Mouse (Mus musculus) intestine, postnatal 0 days (tissue): ENCODE data around the gene Naga. TPM values are rescaled to one million over a fixed set of nuclear protein-coding genes. Genes with fewer than 3 reads are reported as not detected.

Experiments used
- ATAC-seq: fragments of 200-750 bp; cut with Nextera tagmentation; 2 replicates; pipeline ENCODE4 v1.8.0; 2017; ENCODE audit warnings: mild to moderate bottlenecking, moderate TSS enrichment, moderate library complexity
- H3K27ac ChIP-seq: fragments of 300-500 bp; sonication (generic); 2 replicates; pipeline ENCODE4 v1.5.1; 2014; ENCODE audit warnings: mild to moderate bottlenecking, low read depth, low read length, moderate library complexity
- H3K27me3 ChIP-seq: fragments of 300-500 bp; sonication (generic); replicated peaks from 2 replicates; pipeline ENCODE4 v1.6.1; 2014; ENCODE audit warnings: low read length, mixed read lengths; ENCODE audit not compliant: control insufficient read depth, insufficient read depth
- H3K36me3 ChIP-seq: fragments of 300-500 bp; sonication (generic); 2 replicates; pipeline ENCODE4 v1.6.1; 2014; ENCODE audit warnings: mild to moderate bottlenecking, moderate library complexity; ENCODE audit not compliant: control insufficient read depth, insufficient read depth
- H3K4me1 ChIP-seq: fragments of 300-500 bp; sonication (generic); replicated peaks from 2 replicates; pipeline ENCODE4 v1.6.1; 2014; ENCODE audit warnings: antibody characterized with exemption, low read length, mixed read lengths; ENCODE audit not compliant: control insufficient read depth, insufficient read depth
- H3K4me2 ChIP-seq: fragments of 300-500 bp; sonication (generic); replicated peaks from 2 replicates; pipeline ENCODE4 v1.6.1; 2014; ENCODE audit warnings: low read depth, mild to moderate bottlenecking, moderate library complexity
- H3K4me3 ChIP-seq: fragments of 300-500 bp; sonication (generic); 2 replicates; pipeline ENCODE4 v1.5.1; 2014; ENCODE audit warnings: low read depth, low read length
- H3K9ac ChIP-seq: fragments of 300-500 bp; sonication (generic); 2 replicates; pipeline ENCODE4 v1.6.1; 2014; ENCODE audit warnings: mild to moderate bottlenecking, low read depth, low read length
- H3K9me3 ChIP-seq: fragments of 300-500 bp; sonication (generic); 2 replicates; pipeline ENCODE4 v1.6.1; 2016; ENCODE audit warnings: mixed run types; ENCODE audit not compliant: control insufficient read depth
- CTCF ChIP-seq: sonication (generic); IDR thresholded peaks from 2 replicates; pipeline ENCODE4 v1.5.1; 2016; ENCODE audit warnings: low read depth, mild to moderate bottlenecking, control low read depth, antibody characterized with exemption, moderate library complexity
- WGBS: fragments of 180-500 bp; shearing (Covaris S2); extraction: QIAGEN DNeasy Blood & Tissue Kit; methylation state at CpG from one replicate; pipeline ENCODE4 v1.1.7; 2014; 5-methylcytosine and 5-hydroxymethylcytosine counted together
- polyA plus RNA-seq: library from polyadenylated mRNA; unstranded; fragments of >200 nt; fragmentation: Nextera tagmentation; extraction: Ambion mirVana; gene quantifications from 2 replicates; pipeline ENCODE4 v1.2.1, GENCODE M21; 2015

Naga gene
- polyA plus RNA-seq, 1 experiment from 2014 or later = 1,439 TPM

DNA sequence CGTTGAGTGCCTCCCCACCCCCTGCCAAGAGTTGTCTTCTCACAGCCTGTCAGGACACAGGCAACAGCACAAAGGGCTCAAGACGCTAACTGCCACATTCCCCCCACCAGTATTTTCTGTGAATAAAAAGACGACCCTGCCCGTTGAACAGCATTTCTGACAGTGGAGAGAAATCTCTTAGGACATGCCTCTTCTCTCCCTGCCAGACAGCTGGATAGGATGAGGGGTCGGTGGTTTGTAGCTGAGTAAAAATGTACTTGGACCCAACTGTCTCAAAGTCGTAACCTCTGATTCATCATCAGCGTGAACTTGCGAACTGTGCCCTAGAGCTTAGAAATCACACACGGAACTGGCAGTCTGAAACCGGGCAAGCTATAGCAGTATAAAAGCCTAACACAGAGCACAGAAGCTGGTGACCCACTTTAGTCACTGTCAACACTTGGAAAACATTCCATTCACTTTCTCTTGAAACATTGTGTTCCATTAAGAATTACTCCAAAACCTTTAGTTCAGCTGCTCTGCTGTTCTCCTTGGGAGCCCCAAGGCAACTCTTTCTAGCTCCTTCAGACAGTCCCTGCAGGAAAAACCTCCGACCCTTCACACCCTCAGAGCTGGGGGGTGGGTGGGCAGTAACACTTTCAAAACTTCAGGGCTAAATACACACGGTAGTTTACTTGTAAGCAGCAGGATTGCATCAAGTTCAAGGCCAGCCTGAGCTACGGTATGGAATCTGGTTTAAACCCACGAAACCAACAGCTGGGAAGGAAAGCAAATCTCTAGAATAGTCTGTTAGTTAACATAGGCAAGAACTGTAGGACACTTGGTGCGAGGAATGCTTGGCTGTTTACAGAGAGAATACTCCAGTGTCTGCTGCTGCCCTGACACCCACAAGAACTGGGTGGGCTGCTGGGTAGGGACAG, 39.8 kb upstream of the Naga start:
- ATAC-seq = 0 out of 2 replicates have a peak, but pooled peaks have one; percentile 25
- H3K4me2 ChIP-seq = peak overlapping the region; percentile 73
- no peaks in the 10 kb centered on the region for H3K27me3 ChIP-seq
- 38% methylated on average over 15 of the region's 15 CpGs for WGBS
- no peak overlapping the region for H3K9ac ChIP-seq
- no peak for TF ChIP-seq CTCF
- H3K9me3 ChIP-seq = no peaks in the 10 kb centered on the region
- peaks cover 4% of the 10 kb centered on the region for H3K36me3 ChIP-seq
- peak overlapping the region; percentile 51; the same call in 1 of the 2 replicates for H3K4me3 ChIP-seq
- 0 out of 2 replicates have a peak, but pooled peaks cover 5% of the 10 kb centered on the region for H3K4me1 ChIP-seq
- peak overlapping the region; percentile 84 for H3K27ac ChIP-seq

DNA sequence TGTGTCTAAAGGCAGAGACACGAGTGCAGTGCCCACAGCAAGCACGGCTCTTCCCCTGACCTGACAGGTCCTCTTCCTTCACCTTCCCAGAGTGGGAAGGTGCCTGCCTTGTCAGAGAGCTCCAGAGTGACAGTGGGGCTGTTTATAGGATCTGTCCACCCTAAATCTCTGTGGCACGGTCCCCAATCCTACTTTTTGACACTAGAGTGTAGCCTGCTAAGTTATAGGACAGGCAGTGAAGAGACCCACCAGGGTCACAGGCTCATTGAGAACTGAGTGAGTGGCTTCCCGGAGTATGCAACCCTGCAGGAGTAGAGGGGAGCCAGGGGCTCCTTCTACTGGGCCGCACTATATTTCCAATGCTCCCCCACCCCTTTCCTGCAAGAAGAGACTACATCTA, 39.0 kb upstream of the Naga start:
- Histone ChIP-seq H3K4me3 (no peak overlapping the region), H3K4me1 (0 out of 2 replicates have a peak, but pooled peaks cover 5% of the 10 kb centered on the region), H3K9ac (no peak overlapping the region), H3K4me2 (no peak overlapping the region), H3K27ac (no peak overlapping the region; the same call in 1 of the 2 replicates), H3K27me3 (no peaks in the 10 kb centered on the region), H3K9me3 (no peaks in the 10 kb centered on the region), H3K36me3 (peaks cover 7% of the 10 kb centered on the region)
- TF ChIP-seq CTCF = no peak
- WGBS = 75% methylated on average over 5 of the region's 5 CpGs
- no peak for ATAC-seq

- H3K36me3 ChIP-seq = peaks cover 14% of the 10 kb centered on the region
- H3K4me3 ChIP-seq = no peak overlapping the region
- 0 out of 2 replicates have a peak, but pooled peaks cover 5% of the 10 kb centered on the region for H3K4me1 ChIP-seq
- no peak overlapping the region for H3K4me2 ChIP-seq
- H3K27me3 ChIP-seq = no peaks in the 10 kb centered on the region
- no peaks in the 10 kb centered on the region for H3K9me3 ChIP-seq
- H3K27ac ChIP-seq = no peak overlapping the region; the same call in 1 of the 2 replicates
- ATAC-seq = no peak
- no peak for TF ChIP-seq CTCF
- H3K9ac ChIP-seq = no peak overlapping the region
- WGBS = 72% methylated on average over 17 of the region's 17 CpGs
Observed at GRCm38 (mm10) chr15:82376393-82377138, 37.8 kb upstream of the Naga start.

DNA sequence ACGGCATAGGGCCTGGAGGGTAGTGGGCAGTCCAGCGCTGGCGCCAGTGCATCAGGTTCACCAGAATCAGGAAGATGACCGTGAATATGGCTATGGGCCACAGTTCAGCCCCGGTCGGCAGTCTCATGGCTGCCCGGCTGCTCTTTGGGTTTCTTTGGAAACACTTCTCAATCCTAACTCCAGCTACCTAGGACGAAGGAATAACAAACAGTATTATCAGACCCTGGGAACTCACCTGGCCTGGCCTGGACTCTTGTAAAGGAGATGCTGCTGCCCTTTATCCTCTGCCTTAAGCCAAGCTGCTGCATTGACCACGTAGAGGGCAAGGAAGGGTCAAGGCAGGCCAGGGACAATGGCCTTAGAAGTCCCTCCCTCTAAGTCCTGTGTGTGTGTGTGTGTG, 37.1 kb upstream of the Naga start:
- no peak for ATAC-seq
- H3K4me3 ChIP-seq = no peak overlapping the region

GRCm38 (mm10) chr15:82374437-82374836, 35.7 kb upstream of the Naga start:
- Histone ChIP-seq H3K9me3 (no peaks in the 10 kb centered on the region), H3K27me3 (no peaks in the 10 kb centered on the region), H3K27ac (no peak overlapping the region), H3K36me3 (peaks cover 14% of the 10 kb centered on the region), H3K4me3 (no peak overlapping the region), H3K4me1 (0 out of 2 replicates have a peak, but pooled peaks cover 5% of the 10 kb centered on the region), H3K4me2 (no peak overlapping the region), H3K9ac (no peak overlapping the region)
- ATAC-seq = no peak
- WGBS = 88% methylated on average over 5 of the region's 5 CpGs
- no peak for TF ChIP-seq CTCF

More for the DNA sequence above, 37.1 kb upstream of the Naga start:
- 0 out of 2 replicates have a peak, but pooled peaks cover 5% of the 10 kb centered on the region for H3K4me1 ChIP-seq
- WGBS = 82% methylated on average over 9 of the region's 9 CpGs
- no peak for TF ChIP-seq CTCF
- H3K9ac ChIP-seq = no peak overlapping the region
- H3K4me2 ChIP-seq = no peak overlapping the region
- no peak overlapping the region for H3K27ac ChIP-seq
- peaks cover 14% of the 10 kb centered on the region for H3K36me3 ChIP-seq
- no peaks in the 10 kb centered on the region for H3K9me3 ChIP-seq
- no peaks in the 10 kb centered on the region for H3K27me3 ChIP-seq

- Histone ChIP-seq H3K27ac (no peak overlapping the region), H3K4me2 (no peak overlapping the region), H3K4me3 (no peak overlapping the region), H3K9me3 (no peaks in the 10 kb centered on the region), H3K9ac (no peak overlapping the region), H3K4me1 (0 out of 2 replicates have a peak, but pooled peaks cover 5% of the 10 kb centered on the region), H3K36me3 (peaks cover 14% of the 10 kb centered on the region), H3K27me3 (no peaks in the 10 kb centered on the region)
- no peak for TF ChIP-seq CTCF
- WGBS = 89% methylated on average over 5 of the region's 5 CpGs
- ATAC-seq = no peak
Observed at GRCm38 (mm10) chr15:82372991-82373390, 34.3 kb upstream of the Naga start.
